Mouse (Mus musculus) adrenal gland, postnatal 4 days (tissue): ENCODE measurements around the gene Slfn14. TPM values are rescaled to one million over a fixed set of nuclear protein-coding genes. Genes with fewer than 3 reads are reported as not detected.

Source experiments
- total RNA-seq, 2 experiments: library from RNA; stranded (reverse); gene quantifications; 2 replicates each; pipeline ENCODE4 v1.2.3; 2021

Gene Slfn14
- total RNA-seq, 2 experiments from 2014 or later = 1.9 to 3.7 TPM

Other genes starting within 250 kb of the Slfn14 start
- gene Slfn2, start 221.6 kb downstream of the Slfn14 start, total RNA-seq = 1 to 10 TPM; 5.2 to 5.3 TPM
- under 1 TPM; 0.25 to 0.54 TPM for gene Slfn1, start 169.9 kb downstream of the Slfn14 start, total RNA-seq
- under 1 TPM; 0.31 to 0.59 TPM for gene Slfn4, start 111.5 kb downstream of the Slfn14 start, total RNA-seq
- gene Slfn3, start 95.4 kb downstream of the Slfn14 start, total RNA-seq = 1 to 10 TPM; 3.8 to 4.8 TPM
- 100 to 1,000 TPM; 105 to 121 TPM for gene Ap2b1, start 12.3 kb upstream of the Slfn14 start, total RNA-seq
- gene Pex12, start 15.9 kb upstream of the Slfn14 start, total RNA-seq = 10 to 100 TPM; 17.6 to 20.0 TPM
- 10 to 100 TPM; 10.8 to 11.4 TPM for gene Rasl10b, start 122.4 kb upstream of the Slfn14 start, total RNA-seq
- gene Gas2l2, start 142.7 kb upstream of the Slfn14 start, total RNA-seq = under 1 TPM in 1 of 2 experiments, not detected in 1; 0.11 TPM
- gene 1700020L24Rik, start 151.0 kb upstream of the Slfn14 start, total RNA-seq = under 1 TPM; 0.48 to 0.56 TPM
- gene Mmp28, start 176.3 kb upstream of the Slfn14 start, total RNA-seq = 10 to 100 TPM; 17.5 to 18.8 TPM
- gene Taf15, start 186.4 kb upstream of the Slfn14 start, total RNA-seq = 10 to 100 TPM; 75.9 to 78.3 TPM
- not detected for gene Heatr9, start 235.4 kb upstream of the Slfn14 start, total RNA-seq
- 1 to 10 TPM; 1.1 to 1.3 TPM for gene Ccl5, start 243.8 kb upstream of the Slfn14 start, total RNA-seq